Mouse (Mus musculus) liver, postnatal 0 days (tissue): Measurements from ENCODE around the gene Stk24.

Source experiments
- CTCF ChIP-seq: sonication (generic); IDR thresholded peaks from 2 replicates; pipeline ENCODE4 v1.5.1; 2016; ENCODE audit warnings: antibody characterized with exemption, low read depth
- EP300 ChIP-seq: IDR thresholded peaks from 2 replicates; pipeline ENCODE4 v1.6.1; 2016; ENCODE audit warnings: antibody characterized with exemption, low read depth, mild to moderate bottlenecking

DNA sequence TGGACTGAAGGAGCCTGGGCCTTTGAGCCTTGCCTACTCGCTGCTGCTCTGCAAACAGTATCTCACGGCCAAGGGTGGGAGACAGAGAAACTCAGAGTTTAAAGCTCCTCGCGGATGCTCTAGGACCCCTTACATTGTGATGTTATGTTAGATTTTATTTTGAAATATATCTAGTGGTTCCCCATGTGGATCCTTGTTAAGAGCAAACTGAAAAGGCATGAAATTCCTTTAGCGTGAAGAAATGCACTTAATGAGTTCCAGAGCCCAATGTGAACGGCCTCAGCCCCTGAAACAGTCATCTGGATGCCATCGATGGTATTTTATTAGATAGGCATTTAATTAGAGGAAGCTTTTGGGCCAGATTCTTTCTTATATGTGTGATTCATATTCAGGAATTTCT, 132.5 kb downstream of the Stk24 start:
- no peak for TF ChIP-seq CTCF
- no peak for TF ChIP-seq EP300
